Mouse (Mus musculus) leukemia stem cell, adult 10-12 weeks (primary cell): Measurements from ENCODE around the gene Ly6c1. TPM values are rescaled to one million over a fixed set of nuclear protein-coding genes. Genes with fewer than 3 reads are reported as not detected.

ENCODE experiments used
- polyA plus RNA-seq: library from polyadenylated mRNA; stranded (reverse); fragments of >175 nt; gene quantifications from 2 replicates; pipeline ENCODE4 v1.2.3, GENCODE M21; 2012; ENCODE audit warnings: low replicate concordance

The Ly6c1 gene
- polyA plus RNA-seq, result 0.43 and 1.1 TPM in 2 replicates

DNA sequence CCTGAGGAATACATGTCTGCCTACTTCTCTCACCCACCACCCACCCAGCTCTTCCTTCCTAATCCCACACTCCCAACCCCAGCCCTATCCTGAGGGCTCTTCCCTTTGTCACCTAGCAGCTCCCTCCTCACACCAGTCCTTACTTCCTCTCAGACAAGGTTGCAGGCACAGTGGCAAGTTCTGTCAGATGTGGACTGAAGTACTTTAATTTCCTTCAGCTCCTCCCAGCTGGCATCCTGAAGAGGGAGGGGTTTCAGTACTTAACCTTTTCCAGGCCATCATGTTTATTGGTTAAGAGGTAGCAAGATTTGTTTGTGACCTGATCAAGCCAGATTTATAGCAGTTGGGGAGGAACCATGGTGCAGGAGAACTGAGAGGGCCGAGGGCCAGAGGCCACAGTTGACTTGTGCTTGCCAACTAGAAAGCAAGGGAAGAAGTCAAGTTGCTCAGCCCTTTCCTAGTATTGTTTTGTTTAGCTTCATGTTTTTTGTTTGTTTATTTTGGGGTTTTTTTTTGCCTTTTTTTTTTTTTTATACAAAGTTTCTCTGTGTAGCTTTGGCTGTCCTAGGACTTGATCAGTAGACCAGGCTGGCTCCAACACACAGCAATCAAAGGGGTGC lies at the start of gene Ly6c1:
Gene Ly6c1 (minus strand): TSS at position 189 of the 620 bp plus-strand sequence.

Other genes with a start within 250 kb of the Ly6c1 start
- gene Gml2, start 229.8 kb downstream of the Ly6c1 start, polyA plus RNA-seq, result 0.28 and 1.9 TPM in 2 replicates
- gene 2010109I03Rik, start 151.8 kb downstream of the Ly6c1 start, polyA plus RNA-seq, result not detected in 2 replicates
- not detected in 2 replicates for gene Ly6i, start 65.4 kb downstream of the Ly6c1 start, polyA plus RNA-seq
- 1.5 and 2.2 TPM in 2 replicates for gene Ly6a, start 50.8 kb downstream of the Ly6c1 start, polyA plus RNA-seq
- gene Ly6c2, start 63.1 kb upstream of the Ly6c1 start, polyA plus RNA-seq, result 4.3 and 6.6 TPM in 2 replicates
- 0.19 TPM in 1 of 2 replicates, not detected in the other for gene Ly6g, start 106.4 kb upstream of the Ly6c1 start, polyA plus RNA-seq
- not detected in 2 replicates for gene BC025446, start 167.5 kb upstream of the Ly6c1 start, polyA plus RNA-seq
- gene Ly6f, start 219.6 kb upstream of the Ly6c1 start, polyA plus RNA-seq, result not detected in 2 replicates